Mouse (Mus musculus) heart, postnatal 25 days (tissue): ENCODE data around the gene Trp53inp2. TPM values are rescaled to one million over a fixed set of nuclear protein-coding genes. Genes with fewer than 3 reads are reported as not detected.

Experiments used
- DNase-seq: peaks from one replicate; pipeline ENCODE4 v3.0.0; 2022; ENCODE audit warnings: low spot score
- intact Hi-C: fragments of 180-260 bp; cut with DNase I; formaldehyde crosslinking; loops from one replicate; pipeline ENCODE4 v1.15.1; 2025
- total RNA-seq, 2 experiments: library from RNA; stranded (reverse); gene quantifications; 2 replicates each; pipeline ENCODE4 v1.2.3; 2021

The Trp53inp2 gene
- 100 to 1,000 TPM; 491 to 545 TPM for total RNA-seq

DNA sequence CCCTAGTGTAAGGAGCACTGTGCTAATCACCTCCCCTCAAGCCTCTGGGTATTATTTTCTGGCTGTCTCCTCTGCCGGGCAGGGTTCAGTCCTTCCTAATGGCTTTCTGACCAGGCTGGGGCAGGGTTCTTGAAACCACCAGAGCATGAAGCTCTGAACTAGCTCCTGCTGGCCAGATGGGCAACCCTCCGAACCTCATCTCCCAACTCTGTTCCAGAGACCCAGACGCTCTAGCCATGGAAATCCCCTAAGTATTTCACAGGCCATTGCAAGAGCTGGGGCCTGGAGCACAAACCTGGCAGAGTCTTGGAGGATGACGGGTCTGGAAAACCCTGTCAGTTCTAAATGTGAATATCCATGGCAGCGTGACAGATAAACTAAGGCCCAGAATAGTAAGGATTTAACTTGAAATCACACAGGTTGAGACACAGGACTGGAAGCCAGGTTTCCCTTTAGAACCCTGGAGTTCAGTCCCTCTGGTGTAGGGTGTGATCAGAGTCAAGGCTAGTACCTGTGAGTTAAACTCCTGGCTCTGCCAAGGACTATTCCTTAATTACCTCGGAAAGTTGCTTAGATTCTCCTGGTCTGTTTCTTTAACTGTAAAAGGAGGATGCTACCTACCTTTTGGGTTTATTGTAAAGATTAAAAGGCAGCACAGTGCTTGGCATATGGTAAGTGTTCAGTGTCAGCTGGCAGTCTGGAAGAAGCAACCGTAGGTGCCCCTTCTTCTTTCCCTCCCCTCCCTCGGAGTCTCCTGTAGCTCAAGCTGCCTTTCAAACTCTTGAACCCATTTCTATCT lies at the start of gene Trp53inp2:
Trp53inp2 (plus strand) TSS at position 799 of the 799 bp plus-strand sequence.
- intact Hi-C loops = loop anchor here (2.0 to 5.0 kb wide), 3 partner anchors 22 to 143 kb away; partner anchors contain the start of genes Dynlrb1 and Map1lc3a
- DNase-seq = no peak

DNA sequence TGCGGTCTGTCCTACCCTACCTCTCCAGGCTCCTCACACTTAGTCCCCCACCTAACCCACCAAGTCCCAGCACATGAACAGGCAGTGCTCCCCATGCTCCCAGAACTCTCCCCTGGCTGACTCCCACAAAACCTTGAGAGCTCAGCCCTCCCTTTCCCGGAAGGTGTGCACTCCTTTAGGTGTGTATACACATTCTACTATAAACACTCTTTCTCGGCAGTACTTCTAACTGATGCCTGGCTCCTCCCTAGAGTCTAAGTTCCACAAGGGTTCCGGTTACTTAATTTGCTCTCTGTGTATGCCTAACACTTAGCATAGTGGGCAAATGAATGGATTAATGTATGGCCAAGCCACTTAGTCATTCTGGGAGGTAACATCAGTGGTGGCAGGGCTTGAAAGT lies 49.5 kb upstream of the Trp53inp2 start:
- intact Hi-C loops = no loop called here
- no peak for DNase-seq

DNA sequence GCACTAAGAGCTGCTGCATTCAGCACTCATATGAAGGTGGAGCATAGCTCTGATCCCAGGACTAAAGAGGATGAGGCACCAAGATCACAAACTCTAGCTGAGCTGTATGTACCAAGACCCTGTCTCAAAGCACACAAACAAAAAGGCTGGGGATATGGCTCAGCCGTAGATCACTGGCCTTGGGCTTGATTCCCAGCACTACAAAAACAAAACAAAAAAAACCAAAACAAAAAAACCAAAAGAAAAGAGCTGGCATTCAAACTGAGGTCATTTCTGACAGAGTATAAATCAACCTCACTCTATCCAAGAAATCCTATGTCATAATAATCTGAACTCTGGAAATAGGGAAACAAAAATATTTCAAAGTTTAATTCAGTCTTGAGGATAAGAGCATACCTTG lies 47.4 kb upstream of the Trp53inp2 start:
- no peak for DNase-seq
- intact Hi-C loops = no loop called here

DNA sequence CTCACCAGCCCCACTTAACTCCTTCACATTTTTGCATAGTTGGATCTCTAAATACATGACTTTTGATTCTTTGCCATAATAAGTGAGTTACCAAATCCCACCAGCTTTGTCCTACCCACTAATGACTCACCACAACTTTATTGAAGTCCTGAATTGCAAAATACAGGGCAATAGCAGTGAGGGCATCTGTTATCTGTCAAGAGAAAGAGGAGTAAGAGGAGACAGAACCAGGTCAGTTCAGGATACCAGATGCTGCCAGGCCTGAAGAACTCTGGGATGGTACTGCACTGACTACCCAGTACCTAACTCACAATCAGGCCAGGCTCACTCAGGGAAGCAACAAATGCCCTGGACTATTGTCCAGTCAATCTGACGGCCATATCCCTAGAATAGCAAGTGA lies 45.6 kb upstream of the Trp53inp2 start:
- intact Hi-C loops = no loop called here
- DNase-seq = no peak

DNA sequence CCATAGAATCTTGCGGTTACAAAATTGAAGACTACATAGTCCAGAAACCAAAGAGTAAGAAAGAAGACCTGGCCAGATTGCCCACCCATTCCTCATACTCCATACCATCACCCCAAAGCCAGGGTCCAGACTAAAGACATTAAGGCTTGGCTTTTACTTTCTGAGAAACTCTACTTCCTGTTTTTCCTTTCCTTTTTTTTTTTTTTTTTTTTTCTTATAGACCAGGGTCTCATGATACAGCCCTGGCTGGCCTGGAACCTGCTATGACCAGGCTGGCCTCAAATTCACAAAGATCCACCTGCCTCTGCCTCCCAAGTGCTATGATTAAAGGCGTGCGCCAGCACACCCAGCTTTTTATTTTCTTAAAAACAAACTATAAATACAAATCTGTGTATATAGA lies 44.6 kb upstream of the Trp53inp2 start:
- DNase-seq = no peak
- intact Hi-C loops = no loop called here

DNA sequence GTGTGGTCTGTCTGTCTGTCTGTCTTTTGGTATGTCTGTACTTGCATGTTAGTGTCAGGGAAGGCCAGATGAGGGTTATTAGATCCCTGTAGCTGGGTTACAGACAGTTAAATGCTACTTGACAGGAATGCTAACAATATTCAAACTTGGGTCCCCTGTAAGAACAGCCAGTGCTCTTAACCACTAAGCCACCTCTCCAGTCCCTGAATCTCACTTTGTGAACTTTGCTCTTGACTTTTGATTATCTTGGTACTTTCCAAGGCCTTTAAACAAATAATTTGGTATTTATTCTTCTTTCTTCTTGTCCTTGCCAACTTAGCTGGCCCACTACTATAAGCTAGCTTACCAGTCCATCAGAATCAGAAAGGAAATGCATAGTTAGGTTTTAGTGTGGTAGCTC lies 40.7 kb upstream of the Trp53inp2 start:
- DNase-seq = no peak
- intact Hi-C loops = no loop called here

DNA sequence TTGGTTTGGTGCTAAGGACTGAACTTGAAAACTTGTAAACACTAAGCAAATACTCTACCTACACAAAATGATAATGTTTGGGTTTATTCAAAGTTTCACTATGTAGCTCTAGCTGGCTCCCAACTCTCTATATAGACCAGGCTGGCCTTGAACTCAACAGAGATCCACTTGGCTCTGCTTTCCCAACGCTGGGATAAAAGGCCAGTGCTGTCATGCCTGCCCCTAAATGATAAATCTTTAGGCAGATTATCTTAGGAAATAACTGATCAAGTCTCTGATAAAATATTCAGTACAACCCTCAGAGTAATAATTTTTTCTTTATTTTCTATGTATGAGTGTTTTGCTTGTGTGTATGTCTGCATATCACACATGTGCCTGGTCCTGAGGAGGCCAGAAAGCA lies 34.2 kb upstream of the Trp53inp2 start:
- DNase-seq = no peak
- intact Hi-C loops = no loop called here

DNA sequence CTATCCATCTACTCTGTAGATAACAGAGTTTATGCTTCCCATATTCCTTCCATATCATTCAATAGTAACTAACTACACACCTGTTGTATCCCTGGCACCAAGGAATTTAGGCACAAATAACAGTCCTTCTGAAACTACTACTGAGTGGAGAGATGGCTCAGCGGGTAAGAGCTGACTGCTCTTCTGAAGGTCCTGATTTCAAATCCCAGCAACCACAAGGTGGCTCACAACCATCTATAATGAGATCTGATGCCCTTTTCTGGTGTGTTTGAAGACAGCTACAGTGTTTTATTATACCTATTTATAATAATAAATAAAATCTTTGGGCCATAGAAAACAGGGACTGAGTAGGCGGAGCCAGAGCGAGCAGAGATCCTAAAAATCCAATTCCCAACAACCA lies 26.5 kb upstream of the Trp53inp2 start:
- DNase-seq = no peak
- intact Hi-C loops = no loop called here

DNA sequence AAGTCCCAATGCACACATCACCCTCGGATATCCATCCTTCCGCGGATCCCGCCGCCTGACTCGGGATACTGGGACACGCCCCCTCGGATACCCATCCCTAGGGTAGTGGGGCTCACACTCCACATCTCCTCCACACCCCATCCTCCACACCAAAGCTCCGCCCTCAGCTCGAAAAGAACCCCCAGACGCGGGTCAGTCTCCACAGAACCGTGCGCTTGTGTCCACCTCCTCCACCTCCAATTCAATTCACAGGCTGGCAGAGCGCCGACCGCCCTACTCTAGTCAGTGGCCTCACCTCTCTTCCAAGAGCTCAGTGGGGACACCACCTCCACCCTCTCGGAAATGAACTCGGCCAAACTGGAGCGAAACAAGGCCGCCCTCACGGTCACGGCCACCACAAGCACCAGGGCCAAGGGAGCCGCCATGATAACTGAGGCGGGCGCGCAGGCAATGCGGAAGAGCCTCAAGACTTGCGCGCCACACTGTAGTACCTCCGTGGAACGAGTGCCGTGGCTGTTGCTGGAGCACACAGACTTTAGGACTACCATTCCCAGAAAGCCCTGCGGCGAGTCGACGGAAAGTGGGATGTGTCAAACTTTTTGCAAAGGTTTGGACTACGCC lies 23.8 kb upstream of the Trp53inp2 start, which contains the start of gene Pigu:
Pigu (minus strand) TSS at position 460 of the 621 bp plus-strand sequence.
- intact Hi-C loops = no loop called here
- DNase-seq = peak; percentile 84

DNA sequence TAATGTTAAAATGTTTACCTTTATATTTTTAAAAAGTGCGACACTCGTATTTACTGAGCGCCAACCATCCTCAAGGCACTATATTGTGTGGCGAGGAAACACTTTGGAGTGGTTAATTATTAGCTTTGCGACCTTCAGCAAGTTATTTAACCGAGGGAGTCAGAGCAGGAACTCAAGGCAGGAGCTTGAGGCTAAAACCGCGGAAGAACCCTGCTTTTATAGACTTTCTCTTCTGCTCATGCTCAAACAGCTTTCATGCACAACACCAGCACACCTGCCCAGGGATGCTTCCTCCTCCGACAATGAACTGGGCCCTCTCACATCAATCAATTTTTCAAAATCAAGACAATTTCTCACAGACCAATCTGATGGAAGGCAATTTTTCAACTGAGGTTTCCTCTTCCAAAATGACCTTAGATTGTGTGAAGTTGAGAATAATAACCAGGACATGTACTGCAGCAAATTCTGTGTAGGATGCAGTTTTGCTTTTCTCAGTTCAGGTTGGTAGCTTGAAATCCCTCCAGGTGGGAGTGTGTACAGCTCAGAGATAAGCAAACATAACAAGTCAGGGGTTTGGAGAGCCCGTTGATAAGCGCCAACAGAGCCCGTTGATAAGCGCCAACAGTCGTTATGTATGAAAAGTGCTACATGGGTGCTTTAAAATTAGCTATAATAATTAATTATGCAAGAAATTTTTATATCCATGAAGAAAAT lies 23.0 kb upstream of the Trp53inp2 start:
- intact Hi-C loops = loop anchor here (2.0 kb wide), 1 partner anchor 23 kb away; the partner anchor contains the start of gene Trp53inp2
- DNase-seq = no peak

DNA sequence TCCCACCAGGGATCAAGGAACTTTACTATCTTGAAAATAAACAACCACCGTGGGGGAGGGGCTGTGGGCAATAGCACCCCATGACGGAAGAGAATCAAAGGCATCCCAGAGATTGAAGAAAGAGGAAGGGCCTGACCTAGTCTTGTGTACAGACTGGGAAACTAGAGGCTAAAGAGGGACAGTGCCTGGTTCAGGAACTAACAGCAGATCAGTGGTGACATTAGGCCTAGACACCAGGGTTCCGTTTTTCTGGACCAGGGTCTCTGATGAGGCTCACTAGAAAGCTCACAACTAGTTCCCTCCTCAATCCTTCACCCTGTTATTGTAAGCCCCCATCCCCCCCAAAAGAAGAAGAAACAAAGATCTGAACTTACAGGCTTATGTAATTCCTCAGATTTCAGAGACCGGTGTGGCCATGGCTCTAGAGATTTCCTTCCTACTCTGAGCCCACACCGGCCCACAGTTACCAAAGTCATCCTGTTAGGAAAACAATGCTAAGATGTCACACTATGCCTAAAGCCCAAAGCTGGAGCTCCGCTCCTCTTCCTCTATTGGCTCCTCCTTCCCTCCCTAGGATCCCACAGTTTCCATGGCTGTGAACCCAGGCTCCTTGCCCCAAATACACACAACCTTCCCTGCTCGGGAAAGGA lies 13.1 kb upstream of the Trp53inp2 start:
- no peak for DNase-seq
- intact Hi-C loops = no loop called here

DNA sequence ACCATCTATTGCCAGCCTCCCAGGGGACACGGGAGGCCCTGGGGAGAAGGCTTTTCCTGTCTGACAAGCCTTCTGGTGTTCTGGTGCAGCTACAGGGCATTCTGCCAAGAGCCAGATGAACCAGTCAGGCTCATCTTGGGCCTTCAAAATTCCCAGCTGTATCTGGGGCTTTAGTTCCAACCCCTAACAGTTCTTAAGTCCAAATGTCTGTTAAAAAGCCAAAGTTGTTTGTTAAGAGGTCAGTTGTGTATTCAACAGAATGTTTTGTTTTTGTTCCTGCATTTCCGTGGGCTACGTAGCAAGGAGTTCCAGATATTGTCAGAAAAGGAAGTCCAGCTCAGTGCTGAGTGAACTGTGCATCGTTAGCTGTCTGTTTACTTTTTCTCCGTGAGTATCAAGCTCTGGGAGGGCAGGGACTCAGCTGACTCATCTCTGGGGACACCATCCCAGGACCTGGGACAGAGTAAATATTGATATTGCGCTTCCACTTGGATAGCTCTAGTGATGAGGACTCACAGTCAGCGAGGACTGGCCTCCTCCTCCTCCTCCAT lies 11.5 kb upstream of the Trp53inp2 start:
- intact Hi-C loops = no loop called here

DNA sequence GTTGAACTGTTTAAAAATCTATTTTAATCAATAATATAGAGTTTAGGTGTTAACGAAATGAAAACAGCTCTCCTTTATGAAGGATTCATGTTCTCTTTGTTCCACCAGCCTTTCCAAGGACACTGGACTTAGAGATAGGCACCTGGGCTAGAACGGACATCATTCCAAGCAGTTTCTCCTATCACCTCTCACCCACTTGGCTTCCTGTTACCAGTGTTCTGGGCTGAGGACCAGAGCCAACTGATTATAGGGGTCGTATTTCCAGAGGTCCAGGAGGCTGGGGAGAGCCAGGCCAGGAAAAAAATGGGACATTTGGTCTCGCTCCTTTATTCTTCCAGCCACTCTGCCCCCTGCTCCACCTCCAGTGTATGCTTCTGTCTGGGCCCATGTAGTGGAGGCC lies 8.4 kb upstream of the Trp53inp2 start:
- DNase-seq = no peak
- intact Hi-C loops = no loop called here

More for the DNA sequence above, 11.5 kb upstream of the Trp53inp2 start:
- peak; percentile 44 for DNase-seq

DNA sequence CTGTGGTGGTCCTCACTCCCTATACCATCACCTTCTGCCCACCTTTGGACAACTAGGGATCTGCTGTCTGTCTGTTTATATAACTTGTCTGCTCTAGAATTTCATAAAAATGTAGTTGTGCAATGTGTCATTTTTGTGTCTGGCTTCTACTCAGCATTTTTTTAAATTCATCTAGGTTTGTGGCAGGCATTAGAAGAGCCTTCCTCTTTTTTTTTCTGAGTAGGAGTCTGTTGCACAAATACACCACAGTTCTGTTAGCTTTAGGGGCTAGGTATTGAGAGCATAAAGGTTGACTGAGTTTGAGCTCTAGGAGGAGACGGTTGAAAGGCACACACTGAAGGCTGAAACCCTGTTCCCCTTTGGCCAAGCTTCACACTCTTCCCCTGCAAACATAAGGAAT lies 7.6 kb upstream of the Trp53inp2 start:
- no peak for DNase-seq

DNA sequence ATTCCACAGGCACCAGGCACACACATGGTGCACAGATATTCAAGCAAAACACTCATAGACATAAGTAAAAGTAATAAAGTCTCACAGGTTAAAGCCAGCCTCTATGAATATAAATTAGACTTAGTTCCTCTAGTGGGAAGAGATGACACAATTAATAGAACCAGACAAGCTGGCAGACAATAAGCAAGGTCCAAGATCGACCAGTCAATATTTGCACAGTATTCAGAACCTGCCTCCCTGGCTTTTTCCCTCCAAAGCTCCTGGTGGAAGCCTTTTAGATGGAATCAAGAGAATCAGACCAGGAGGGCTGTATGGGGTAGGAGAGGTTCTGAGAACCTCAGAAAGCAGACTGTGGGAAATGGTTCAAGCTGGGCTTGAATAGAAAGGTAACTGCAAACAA lies 7.0 kb upstream of the Trp53inp2 start:
- DNase-seq = no peak
- intact Hi-C loops = no loop called here

More for the DNA sequence above, 7.6 kb upstream of the Trp53inp2 start:
- intact Hi-C loops = no loop called here

DNA sequence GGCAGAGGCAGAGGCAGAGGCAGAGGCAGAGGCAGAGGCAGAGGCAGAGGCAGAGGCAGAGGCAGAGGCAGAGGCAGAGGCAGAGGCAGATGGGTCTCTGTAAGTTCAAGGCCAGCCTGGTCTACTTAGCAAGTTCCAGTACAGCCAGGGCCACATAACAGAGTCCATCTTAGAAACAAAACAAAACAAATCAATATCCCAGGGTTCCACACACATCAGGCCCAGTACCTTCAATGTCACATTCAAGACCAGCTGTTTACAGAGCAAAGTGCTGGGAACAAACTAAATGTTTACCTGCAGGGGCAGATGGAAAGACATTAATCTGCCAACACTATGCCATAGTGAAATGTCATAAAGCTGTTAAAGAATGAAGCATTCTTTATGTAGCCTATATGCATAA lies 6.3 kb upstream of the Trp53inp2 start:
- intact Hi-C loops = no loop called here
- DNase-seq = no peak

DNA sequence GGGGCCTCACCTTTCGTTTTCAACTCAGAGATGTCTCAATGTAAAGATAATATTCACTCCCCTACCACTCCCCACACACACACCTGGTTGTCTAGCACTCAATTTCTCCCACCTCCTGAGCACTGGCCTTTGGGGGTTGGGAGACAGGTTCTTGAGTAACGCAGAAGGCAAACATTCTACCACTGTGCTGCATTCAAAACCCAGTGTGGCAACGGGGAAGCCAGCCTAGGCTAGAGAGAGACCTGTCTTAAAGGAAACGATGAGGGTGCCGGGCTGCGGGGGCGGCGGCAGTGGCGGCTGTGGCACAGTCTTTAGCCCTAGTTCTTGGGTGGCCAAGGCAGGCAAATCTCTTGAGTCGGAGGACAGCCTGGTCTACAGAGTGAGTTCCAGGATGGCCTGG lies 4.7 kb upstream of the Trp53inp2 start:
- intact Hi-C loops = no loop called here
- DNase-seq = no peak

DNA sequence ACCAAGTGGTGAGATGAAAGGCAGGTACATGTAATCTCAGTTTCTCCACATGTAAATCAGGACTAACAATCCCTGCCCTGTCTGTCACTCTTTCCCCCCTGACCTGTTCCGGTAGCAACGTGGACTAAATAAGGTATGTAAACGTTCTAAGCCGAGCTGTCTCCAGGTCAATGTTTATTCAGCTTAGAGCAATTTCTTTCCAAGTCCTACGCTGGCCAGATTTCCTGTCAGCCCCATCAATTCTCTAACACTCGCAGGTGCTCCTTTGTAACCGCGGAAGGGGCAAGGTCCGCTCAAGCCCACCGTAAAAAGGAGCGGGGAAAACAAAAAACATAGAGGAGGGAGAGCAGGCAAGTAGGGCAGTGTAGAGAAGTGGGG lies 190 bp downstream of the Trp53inp2 start:
- intact Hi-C loops = loop anchor here (2.0 to 5.0 kb wide), 3 partner anchors 22 to 144 kb away; partner anchors contain the start of genes Dynlrb1 and Map1lc3a
- DNase-seq = no peak

DNA sequence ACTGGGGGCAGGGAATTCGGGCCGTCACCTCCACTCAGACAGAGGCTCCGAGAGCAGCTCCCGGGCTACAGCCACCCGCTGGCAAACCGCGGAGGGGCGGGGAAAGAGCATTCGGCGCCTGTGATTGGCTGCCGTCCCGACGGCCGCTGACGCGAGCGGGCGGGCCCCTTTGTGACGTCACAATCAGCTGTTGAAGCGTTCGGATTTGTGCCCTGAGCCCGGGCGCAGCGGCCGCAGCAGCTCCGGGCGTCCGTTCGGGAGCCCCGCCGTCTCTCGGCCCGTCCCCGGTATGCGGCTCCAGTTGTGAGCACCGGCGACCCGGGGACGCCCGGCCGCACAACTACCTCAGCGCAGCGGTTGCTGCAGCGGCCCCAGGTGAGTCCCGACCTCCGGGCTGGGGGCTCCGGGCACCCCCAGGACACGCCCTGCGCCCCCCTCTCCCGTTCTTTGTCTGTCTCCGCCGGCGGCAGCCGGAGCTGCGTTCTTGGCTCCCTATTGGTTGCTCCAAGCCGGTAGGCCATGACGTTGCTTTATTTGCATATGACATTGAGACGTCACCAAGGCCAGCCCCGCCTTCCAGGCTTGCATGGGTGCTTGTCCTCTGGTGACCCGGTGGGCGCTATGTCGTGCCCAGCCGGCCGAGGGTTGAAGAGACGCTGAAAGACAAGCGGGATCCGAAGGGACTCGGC lies 928 bp downstream of the Trp53inp2 start:
- DNase-seq = peak; percentile 95
- intact Hi-C loops = loop anchor here (2.0 to 5.0 kb wide), 3 partner anchors 23 to 144 kb away; partner anchors contain the start of genes Dynlrb1 and Map1lc3a
